Mouse (Mus musculus) small intestine, adult 2 months (tissue): ENCODE results near the gene Fam186b.

Experiments
- CTCF ChIP-seq: fragments of 200-500 bp; IDR thresholded peaks from 2 replicates; pipeline ENCODE4 v1.5.1; 2012; ENCODE audit warnings: low read depth, mild to moderate bottlenecking, control low read depth, inconsistent platforms, low read length, moderate library complexity, mixed read lengths; ENCODE audit not compliant: insufficient replicate concordance, insufficient read length; ENCODE audit errors: extremely low read depth
- POLR2A ChIP-seq: fragments of 200-500 bp; IDR thresholded peaks from 2 replicates; pipeline ENCODE4 v1.6.1; 2012; ENCODE audit warnings: low read depth, mild to moderate bottlenecking, control low read depth, inconsistent platforms, low read length, moderate library complexity

- TF ChIP-seq CTCF (no peak), POLR2A (no peak)
Observed at GRCm38 (mm10) chr15:99276095-99276494, 19.6 kb downstream of the Fam186b start.
